Mouse (Mus musculus) adrenal gland, postnatal 36 days (tissue): ENCODE measurements around the gene Arhgap29. TPM values are rescaled to one million over a fixed set of nuclear protein-coding genes. Genes with fewer than 3 reads are reported as not detected.

ENCODE experiments used
- DNase-seq, 2 experiments: peaks; one replicate each; pipeline ENCODE4 v3.0.0; 2021; ENCODE audit warnings: mixed read lengths in 1 of 2
- total RNA-seq, 2 experiments: library from RNA; stranded (reverse); gene quantifications; 2 replicates each; pipeline ENCODE4 v1.2.3; 2021

The Arhgap29 gene
- total RNA-seq, 2 experiments from 2014 or later = 60.2 to 60.4 TPM

- peak; percentile 56 to 64 for DNase-seq
Observed at GRCm38 (mm10) chr3:122064556-122065410, 112.4 kb downstream of the Arhgap29 start.

Other genes starting within 250 kb of the Arhgap29 start
- 10 to 100 TPM; 11.1 to 12.5 TPM for gene F3, start 229.0 kb upstream of the Arhgap29 start, total RNA-seq
- gene Abcd3, start 137.2 kb upstream of the Arhgap29 start, total RNA-seq = 100 to 1,000 TPM in 1 of 2 experiments, 10 to 100 TPM in 1; 82.6 to 109 TPM
- 1 to 10 TPM; 2.0 to 3.9 TPM for gene Abca4, start 91.9 kb downstream of the Arhgap29 start, total RNA-seq